Mouse (Mus musculus) adipocyte (in vitro differentiated cells): ENCODE data around the gene Cdc26.

ENCODE experiments used
- DNase-seq: peaks from one replicate; pipeline ENCODE4 v3.0.0-alpha.2; 2016; ENCODE audit warnings: low spot score

Gene Cdc26

DNA sequence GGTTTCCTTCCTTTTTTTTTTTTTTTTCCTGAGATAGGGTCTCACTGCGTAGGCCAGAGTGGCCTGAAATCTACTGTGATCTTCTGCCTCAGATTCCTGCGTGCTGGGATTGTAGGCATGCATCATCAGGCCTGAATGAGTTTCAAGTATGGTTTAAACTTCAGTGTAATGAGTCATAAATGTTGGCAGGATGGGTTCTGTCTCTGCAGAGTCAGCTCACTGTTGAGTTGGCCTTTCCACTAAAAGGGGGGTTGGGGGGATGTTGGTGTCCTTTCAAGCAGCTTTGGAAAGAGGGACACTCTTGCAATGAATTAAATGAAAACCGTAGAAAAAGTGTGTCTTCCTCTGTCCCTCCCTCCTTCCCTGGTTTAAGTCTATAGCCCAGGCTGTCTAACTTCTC lies 9.5 kb downstream of the Cdc26 start:
- peak; percentile 75 for DNase-seq

DNA sequence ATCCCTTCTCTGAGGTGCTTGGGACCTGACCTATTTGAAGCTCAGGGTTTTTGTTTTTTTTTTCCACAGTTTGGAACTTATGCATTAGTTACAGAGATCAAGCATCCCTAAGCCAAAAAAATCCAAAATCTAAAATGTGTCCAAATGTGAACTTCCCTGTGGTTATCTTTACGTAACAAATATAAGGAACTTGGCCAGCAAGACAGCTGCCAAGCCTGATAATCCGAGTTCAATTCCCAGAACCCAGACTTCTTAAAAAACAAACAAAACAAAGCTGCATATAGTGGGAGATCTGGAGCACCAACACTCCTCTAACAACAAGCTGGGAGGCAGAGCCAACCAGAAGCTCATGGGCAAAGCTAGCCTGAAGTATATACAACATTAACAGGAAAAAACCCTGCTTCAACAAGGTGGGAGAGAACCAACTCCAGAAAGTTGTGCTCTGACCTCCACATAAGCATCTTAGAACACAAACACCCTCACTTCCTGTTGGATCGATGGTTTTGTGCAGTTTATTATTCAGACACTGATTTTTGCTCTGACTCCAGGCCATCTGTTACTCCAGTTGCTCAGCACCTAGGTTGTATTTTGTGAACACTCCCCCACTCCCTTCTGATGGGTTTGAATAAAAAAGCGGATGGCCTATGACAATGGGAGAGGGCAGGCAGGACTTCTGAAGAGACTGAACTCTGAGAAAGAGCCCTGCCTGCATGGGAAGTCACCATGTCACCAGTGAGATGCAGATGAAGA lies 10.7 kb downstream of the Cdc26 start:
- peak; percentile 43 for DNase-seq

GRCm38 (mm10) chr4:62395806-62396205 lies 12.6 kb downstream of the Cdc26 start:
- DNase-seq = peak; percentile 70

DNA sequence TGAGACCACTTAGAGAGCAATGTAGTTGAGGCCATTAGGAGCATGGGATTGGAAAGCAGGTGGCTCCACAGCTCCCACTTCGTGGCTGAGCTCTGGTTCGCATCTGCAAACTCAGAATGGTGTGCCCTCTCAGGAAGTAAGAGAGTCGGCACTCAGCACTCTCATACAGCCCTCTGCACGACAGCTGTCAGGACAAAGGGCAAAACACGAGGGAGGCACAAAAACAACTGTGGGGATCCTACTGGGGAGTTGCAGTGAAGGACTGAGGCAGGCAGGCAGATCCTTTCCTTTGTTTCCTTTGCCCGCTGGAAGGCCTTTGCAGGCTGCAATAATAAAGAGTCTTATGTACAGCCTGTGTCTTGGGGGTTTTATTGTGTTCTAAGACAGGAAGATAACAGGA lies 15.0 kb downstream of the Cdc26 start:
- DNase-seq = peak; percentile 35

GRCm38 (mm10) chr4:62391892-62392291 lies 16.6 kb downstream of the Cdc26 start:
- no peak for DNase-seq

DNA sequence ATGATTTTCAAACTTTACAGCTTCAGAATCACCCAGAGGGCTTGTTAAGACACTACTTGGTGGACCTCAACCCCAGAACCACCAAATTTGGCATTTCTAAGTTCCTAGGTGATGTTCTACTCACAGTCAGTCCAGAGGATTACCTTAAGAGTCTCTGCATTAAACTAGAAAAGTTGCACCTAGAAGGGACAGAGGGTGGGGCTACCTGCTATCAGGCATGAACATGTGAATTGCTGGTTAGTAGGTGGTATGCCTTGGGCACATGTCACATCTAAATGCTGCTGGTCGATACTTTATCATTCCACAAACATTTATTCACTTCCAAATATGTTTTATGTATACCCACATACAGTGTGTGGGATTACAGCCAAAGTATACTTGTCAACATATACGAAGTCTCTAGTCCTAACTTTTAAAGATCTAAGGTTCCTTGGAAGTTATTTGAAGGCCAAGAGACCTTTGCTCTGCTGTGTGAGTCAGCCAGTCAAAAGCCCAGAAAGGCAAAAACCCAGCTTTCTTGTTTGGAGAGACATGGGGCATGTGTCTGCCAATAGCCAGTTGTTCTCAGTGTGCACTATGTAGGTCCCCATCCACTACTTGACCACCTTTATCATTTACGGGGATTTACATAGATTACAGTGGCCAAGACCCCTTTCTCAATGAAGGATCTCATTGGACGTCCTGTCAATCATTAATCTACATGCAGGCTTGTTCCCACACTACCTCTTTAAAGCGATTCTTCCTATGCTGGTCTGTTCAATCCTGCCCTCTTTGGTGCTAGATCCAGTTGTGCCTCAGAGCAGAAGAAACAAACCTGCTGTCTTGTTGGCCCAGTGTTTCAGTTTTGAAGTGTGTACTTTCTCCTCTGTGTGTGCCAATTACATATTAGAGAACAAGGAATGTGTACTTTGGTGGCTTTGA lies 18.6 kb downstream of the Cdc26 start:
- peak; percentile 34 for DNase-seq

- no peak for DNase-seq
Observed at GRCm38 (mm10) chr4:62385439-62385838, 23.0 kb downstream of the Cdc26 start.

DNA sequence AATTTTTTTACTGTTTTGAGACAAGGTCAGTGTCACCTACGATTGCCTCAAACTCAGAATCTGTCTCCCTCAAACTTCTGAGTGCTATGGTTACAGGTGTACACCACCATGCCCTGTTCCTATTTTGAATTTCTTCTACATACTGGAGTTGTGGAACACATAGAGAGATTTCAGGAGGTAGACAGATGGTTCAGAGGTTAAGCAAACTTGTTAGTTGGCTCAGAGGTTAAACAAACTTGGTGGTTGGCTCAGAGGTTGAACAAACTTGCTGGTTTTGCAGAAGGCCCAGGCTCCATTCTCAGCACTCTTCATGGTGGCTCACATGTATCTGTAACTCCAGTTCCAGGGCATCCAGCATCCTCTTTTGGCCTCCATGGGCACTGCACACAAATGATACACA lies 24.3 kb downstream of the Cdc26 start:
- no peak for DNase-seq

DNA sequence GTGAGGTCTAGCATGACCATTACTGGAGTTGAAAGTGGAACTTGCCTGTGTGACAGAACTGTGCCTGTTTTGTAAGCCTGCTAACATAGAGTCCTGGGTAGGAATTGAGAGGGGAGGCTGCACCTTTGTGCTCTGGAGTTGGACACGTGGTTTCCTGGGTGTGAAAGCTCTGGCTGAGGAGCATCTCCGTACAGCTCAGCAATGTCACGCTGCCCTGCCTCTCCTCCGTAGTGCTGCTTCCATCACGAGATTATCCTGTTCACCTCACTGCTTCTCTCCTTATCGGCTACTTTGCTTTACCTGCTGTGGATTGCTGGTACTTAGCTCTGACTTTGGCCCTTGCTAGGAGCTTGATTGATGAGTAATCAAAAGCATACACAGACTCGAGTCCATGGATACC lies 24.7 kb downstream of the Cdc26 start:
- DNase-seq = no peak

DNA sequence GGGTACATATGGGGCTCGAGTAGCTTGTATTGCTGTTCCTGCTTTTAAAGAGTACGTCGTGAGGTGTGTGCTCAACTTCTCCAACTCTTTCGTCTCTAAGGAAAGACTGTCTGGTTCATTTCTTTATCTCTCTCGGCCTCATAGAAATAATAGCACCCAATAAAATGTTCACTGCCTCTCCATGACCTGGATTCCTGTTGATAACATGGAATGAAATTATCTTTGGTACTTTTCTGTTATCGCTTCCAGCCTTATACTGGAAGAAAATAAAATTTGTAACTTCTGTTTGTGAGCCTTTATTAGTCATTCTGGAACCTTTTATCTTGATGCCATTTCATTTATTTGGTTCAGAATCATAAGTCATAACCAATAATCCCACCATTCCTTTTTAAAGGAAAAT lies 25.2 kb downstream of the Cdc26 start:
- DNase-seq = no peak

DNA sequence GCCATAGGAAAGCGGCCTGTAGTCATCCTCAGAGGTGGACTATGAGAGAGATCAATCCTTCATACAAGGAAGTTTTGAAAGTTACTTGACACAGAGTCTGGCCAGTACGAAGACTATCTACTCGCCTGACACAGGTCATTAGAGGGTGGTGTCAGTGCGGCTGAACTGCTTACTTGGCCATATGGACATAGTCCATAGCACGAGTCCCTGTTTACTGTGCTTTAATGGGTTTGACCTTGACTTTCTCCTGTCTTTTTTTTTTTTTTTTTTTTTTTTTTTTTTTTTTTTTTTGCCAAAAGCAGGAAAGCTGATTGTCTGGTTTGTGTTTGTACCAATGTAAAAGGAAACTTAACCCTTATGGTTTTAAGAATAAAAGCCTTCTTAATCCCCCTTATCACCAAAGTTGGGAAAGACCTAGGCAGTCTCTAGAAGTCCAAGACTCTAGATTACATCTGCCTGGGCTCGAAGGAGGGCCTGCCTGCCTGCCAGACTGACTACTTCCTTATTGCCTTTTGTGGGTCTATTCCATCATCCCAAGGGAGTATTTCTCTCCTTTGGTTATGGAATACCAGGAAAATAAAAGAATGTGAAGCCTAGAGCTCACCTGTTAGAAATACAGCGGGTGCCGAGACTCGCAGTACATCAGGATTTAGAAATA lies 28.6 kb downstream of the Cdc26 start:
- DNase-seq = no peak

DNA sequence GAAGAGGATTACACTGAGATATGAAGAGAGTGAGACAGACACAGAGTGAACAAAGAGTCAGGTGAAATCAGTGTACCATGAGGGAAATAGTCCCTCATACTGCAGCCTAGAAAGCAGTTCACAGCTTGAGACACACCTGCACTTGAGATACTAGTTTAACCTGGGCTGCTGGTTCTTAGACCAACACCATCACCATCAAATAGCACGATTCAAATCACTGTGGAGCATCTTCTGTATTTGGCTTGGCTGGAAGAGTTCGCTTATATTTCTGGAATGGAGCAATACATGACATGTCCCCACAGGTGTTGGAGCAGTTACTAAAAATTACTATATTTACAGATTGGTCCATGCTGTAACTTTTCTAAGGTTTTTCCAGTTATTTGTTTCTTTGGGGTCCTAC lies 32.3 kb downstream of the Cdc26 start:
- DNase-seq = no peak

DNA sequence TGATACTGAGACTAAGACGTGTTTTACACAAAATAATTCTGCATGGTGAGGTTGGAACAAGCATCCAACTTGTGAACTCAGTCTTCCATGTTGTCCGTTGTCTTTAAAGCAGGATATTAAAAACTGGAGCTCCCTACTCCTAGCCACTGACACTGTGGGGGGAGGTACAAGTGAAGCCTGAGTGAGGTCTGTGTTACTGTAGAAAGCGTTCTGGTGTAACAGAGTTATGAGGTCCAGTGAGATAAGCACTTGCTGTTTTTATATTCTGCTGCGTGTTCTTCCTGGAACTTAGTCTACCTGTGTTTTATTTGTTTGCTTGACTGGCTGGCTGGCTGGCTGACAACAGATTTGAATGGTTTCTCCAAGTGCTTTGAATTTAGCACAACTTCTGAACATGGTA lies 34.1 kb downstream of the Cdc26 start:
- no peak for DNase-seq

GRCm38 (mm10) chr4:62373668-62374067 lies 34.8 kb downstream of the Cdc26 start:
- no peak for DNase-seq

DNA sequence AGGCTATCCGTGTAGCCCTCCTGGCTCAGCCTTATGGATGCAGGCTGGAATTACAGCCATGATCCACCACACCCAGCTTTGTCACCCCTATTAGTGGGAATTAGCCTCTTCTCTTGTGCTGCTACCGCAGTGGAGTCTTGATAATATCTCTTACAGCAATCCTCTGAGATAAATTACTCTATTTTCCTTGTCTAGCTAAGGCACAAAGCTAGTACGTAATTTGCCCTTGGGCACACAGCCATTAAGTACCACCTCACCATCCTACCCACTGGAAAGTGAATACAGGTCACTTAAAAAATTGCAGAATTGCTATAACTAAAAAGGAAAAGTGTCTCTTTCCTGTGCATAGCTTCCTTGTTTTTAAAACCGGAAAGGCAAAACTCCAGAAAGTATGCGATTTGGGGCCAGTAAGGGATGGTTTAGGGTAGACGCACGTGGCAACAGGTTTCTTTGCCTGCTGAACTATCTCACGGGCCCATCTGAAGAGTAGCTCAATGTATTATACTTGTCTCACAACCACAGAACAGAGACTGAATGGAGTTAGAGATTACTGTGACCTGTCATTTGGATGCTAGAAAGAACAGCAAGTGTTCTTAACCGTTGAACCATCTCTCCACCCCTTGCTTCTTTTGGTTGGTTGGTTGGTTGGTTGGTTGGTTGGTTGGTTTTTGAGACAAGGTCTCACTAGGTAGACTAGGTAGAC lies 35.5 kb downstream of the Cdc26 start:
- DNase-seq = no peak

- no peak for DNase-seq
Observed at GRCm38 (mm10) chr4:62372410-62372809, 36.0 kb downstream of the Cdc26 start.

- DNase-seq = no peak
Observed at GRCm38 (mm10) chr4:62369091-62369490, 39.4 kb downstream of the Cdc26 start.

DNA sequence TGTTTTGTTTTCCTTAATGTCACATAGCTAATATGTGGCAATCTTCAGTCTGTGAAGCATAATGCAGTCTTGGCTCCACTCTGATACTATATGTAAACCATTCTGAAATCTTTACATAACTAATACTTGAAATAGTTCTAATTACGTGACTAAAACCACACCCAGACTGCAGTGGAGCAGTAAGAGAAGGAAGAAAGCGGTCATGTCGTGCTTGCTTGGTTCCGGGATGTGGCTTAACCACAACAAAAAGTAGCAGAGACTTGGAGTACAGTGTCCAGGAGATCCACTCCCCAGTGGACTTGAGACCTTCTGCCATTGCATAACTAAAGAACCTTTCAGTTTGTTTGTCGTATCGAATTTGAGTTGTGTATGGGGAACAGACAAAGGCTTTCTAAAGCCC lies 40.9 kb downstream of the Cdc26 start:
- DNase-seq = no peak

DNA sequence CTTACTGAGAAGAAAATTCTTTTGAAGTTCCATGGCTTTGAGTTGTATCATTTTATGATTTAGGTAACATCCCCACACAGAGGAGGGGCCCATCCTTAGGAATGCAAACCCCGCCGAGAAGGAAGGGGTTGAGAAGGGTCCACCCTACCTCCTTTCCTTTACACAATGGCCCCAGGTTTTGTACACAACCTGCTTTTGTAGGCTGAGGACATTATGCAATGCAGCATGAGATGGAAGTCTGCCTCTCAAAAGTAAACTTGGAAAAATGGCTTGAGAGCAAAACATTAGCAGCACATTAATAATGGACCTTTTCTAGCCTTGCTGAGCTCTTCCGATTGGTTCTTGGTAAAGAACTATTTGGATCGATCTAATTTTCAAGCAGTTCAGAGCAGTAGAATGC lies 42.2 kb downstream of the Cdc26 start:
- no peak for DNase-seq

DNA sequence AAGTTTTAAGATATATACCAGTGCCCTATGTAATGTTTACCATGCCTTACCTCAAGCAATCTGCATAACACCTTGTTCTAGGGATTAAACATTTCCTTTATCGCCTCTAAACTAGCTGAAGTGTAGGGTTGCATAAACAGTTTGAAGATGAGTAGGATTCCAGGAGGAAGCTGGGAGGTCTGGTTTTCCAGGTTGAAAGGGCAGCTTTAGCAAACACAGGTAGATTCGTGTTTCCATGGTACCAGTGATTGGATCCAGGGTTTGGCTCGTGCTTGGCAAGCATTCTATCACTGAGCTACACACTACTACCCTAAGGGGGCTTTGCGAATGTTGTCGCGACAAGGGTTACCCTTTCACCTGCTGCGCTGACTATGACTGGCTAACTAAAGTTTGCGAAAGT lies 44.1 kb downstream of the Cdc26 start:
- DNase-seq = no peak

DNA sequence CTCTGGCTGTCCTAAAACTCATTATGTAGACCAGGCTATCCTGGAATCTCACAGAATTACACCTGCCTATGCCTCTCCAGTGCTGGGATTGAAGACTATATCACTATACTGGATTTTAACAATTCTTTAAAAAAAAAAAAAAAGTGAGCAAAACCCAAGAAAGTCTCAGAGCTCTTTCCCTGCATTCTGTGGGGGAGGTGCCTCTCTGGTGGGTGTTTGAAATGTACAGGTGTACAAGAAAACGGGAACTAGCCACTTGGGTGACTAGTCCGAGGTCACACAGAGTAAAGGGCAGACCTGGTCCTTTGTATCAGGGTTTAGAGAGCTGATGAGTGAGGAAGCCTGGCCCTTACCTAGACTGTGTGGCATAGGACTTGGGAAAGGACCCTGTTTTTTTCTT lies 46.0 kb downstream of the Cdc26 start:
- no peak for DNase-seq

DNA sequence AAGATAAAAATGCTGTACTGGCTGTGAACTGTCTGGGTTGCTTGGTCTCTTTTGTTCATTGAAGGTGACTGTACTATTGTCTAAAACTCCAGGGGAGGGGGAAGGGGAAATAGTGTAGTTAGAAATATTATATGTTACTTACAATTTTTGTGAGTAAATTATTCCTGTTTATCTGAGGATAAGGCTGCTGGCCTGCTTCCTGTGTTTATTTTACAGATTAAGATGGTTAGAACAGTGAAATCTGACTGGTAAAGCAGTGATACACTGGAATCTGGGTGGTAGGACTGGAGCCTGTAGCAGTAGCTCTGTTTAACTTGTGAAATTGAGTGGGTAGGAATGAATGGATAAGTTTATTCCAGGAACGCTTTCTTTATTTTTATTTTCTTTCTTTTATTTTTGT lies 46.4 kb downstream of the Cdc26 start:
- no peak for DNase-seq
